Mouse (Mus musculus) fat pad, adult 2 months (tissue): Measurements from ENCODE around the gene Ctdspl2.

Experiments
- DNase-seq: peaks from one replicate; pipeline ENCODE4 v3.0.0-alpha.2; 2011; ENCODE audit warnings: low read depth, low spot score; ENCODE audit errors: extremely low read depth

Gene Ctdspl2

DNA sequence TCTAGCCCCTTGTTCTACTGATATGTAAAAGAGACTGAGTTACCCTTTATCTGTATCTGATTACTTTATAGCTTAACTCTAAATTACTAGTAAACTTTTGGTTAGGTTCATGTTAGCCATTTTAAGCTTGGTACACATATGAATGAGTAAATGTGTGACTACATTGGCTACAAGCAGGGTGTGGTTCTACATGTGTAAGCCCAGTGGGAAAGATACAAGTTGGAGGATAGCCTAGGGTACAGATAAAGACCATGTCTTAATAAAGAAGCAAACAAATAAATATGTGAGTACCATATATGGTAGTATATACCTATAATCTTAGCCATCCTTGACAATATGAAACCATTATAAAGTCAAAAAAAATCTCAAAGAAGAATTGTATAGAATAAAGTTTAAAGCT, 88.1 kb downstream of the Ctdspl2 start:
- no peak for DNase-seq

DNA sequence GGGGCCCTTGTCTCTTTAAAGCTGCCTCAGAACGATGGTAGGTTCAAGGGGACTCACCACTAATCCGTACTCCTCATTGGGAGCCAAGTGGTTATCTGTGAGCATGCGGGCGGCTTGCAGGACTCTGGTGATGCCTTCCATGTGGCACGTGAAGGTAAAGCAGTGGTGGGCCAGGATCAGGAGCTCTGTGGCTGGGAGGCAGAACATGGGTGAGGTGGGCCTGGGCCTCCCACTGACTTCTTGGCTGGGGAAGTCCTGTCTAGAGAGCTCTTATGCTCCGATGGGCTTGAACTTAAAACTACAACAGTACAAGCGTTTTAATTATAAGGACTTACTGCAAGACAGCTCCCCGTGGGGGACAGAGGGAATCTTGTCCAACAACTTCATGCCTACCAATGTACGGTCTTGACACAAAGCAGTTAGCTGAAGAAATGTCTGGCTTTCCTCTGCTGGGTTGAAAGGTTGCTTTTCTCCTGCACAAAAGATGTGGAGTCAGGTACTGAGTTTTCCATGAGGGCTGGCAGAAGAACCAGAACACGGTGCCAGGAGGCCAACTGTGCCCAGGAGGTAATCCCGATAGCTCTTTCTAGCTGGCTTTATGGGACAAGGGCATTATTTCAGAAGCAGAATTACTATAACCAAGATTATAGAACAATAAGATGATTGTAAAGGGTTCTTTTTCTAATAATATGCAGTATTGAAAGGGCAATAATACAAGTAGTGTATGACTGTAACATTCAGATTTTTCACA, 103.7 kb downstream of the Ctdspl2 start:
- no peak for DNase-seq
